Mouse (Mus musculus) lung, embryonic 14.5 days (tissue): ENCODE measurements around the gene Sptb. TPM values are rescaled to one million over a fixed set of nuclear protein-coding genes. Genes with fewer than 3 reads are reported as not detected.
A peak's percentile ranks its signal among the peaks of the same experiment; 100 is the strongest.

Experiments used
- ATAC-seq: fragments of 200-750 bp; cut with Nextera tagmentation; 2 replicates; pipeline ENCODE4 v1.8.0; 2017; ENCODE audit warnings: mild to moderate bottlenecking, moderate TSS enrichment, moderate library complexity; ENCODE audit not compliant: insufficient read depth
- DNase-seq: peaks from one replicate; pipeline ENCODE4 v3.0.0-alpha.2; 2015
- H3K27ac ChIP-seq: fragments of 300-500 bp; sonication (generic); 2 replicates; pipeline ENCODE4 v1.5.1; 2014; ENCODE audit warnings: low read depth, mild to moderate bottlenecking, moderate library complexity
- H3K27me3 ChIP-seq: fragments of 300-500 bp; sonication (generic); 2 replicates; pipeline ENCODE4 v1.6.1; 2014; ENCODE audit warnings: low read length, control low read depth; ENCODE audit not compliant: insufficient read depth
- H3K36me3 ChIP-seq: fragments of 300-500 bp; sonication (generic); 2 replicates; pipeline ENCODE4 v1.6.1; 2014; ENCODE audit warnings: control low read depth; ENCODE audit not compliant: insufficient read depth
- H3K4me1 ChIP-seq: fragments of 300-500 bp; sonication (generic); 2 replicates; pipeline ENCODE4 v1.6.1; 2014; ENCODE audit warnings: antibody characterized with exemption, control low read depth; ENCODE audit not compliant: insufficient read depth
- H3K4me2 ChIP-seq: fragments of 300-500 bp; sonication (generic); 2 replicates; pipeline ENCODE4 v1.6.1; 2014; ENCODE audit warnings: mild to moderate bottlenecking
- H3K4me3 ChIP-seq: fragments of 300-500 bp; sonication (generic); 2 replicates; pipeline ENCODE4 v1.5.1; 2014; ENCODE audit warnings: low read depth, low read length
- H3K9ac ChIP-seq: fragments of 300-500 bp; sonication (generic); 2 replicates; pipeline ENCODE4 v1.6.1; 2014
- H3K9me3 ChIP-seq: fragments of 300-500 bp; sonication (generic); 2 replicates; pipeline ENCODE4 v1.6.1; 2016; ENCODE audit warnings: low read depth, low read length, control low read depth
- CTCF ChIP-seq: IDR thresholded peaks from 2 replicates; pipeline ENCODE4 v1.5.1; 2016; ENCODE audit warnings: antibody characterized with exemption, low read depth
- WGBS: fragments of 180-500 bp; shearing (Covaris S2); extraction: QIAGEN DNeasy Blood & Tissue Kit; methylation state at CpG from one replicate; pipeline ENCODE4 v1.1.7; 2014; 5-methylcytosine and 5-hydroxymethylcytosine counted together
- polyA plus RNA-seq: library from polyadenylated mRNA; unstranded; fragments of >200 nt; fragmentation: Nextera tagmentation; extraction: Ambion mirVana; gene quantifications from 2 replicates; pipeline ENCODE4 v1.2.1, GENCODE M21; 2014

Sptb gene
- polyA plus RNA-seq, 1 experiment from 2014 or later: 1.2 TPM

- Histone ChIP-seq H3K36me3 (no peaks in the 10 kb centered on the region), H3K9ac (no peak overlapping the region), H3K27ac (no peak overlapping the region), H3K4me2 (no peak overlapping the region), H3K4me3 (no peak overlapping the region), H3K9me3 (no peaks in the 10 kb centered on the region), H3K27me3 (no peaks in the 10 kb centered on the region), H3K4me1 (peaks cover 31% of the 10 kb centered on the region)
- no peak for DNase-seq
- no peak for ATAC-seq
- 65% methylated on average over 7 of the region's 7 CpGs for WGBS
- TF ChIP-seq CTCF: no peak
Measured at GRCm38 (mm10) chr12:76553917-76554316, 156.4 kb downstream of the Sptb start.

GRCm38 (mm10) chr12:76552958-76553357 lies 157.4 kb downstream of the Sptb start:
- Histone ChIP-seq H3K4me2 (no peak overlapping the region), H3K9me3 (no peaks in the 10 kb centered on the region), H3K27ac (no peak overlapping the region), H3K27me3 (no peaks in the 10 kb centered on the region), H3K9ac (no peak overlapping the region), H3K36me3 (no peaks in the 10 kb centered on the region), H3K4me3 (no peak overlapping the region), H3K4me1 (peaks cover 39% of the 10 kb centered on the region)
- no peak for TF ChIP-seq CTCF
- DNase-seq (no peak), ATAC-seq (no peak)
- WGBS: 83% methylated on average over 4 of the region's 4 CpGs

- Histone ChIP-seq H3K27me3 (peaks cover 4% of the 10 kb centered on the region; the same call in 1 of the 2 replicates), H3K4me3 (no peak overlapping the region), H3K4me2 (no peak overlapping the region), H3K9me3 (no peaks in the 10 kb centered on the region), H3K9ac (no peak overlapping the region), H3K27ac (peak overlapping the region; percentile 58; the same call in 1 of the 2 replicates), H3K4me1 (peaks cover 43% of the 10 kb centered on the region), H3K36me3 (no peaks in the 10 kb centered on the region)
- TF ChIP-seq CTCF: no peak
- DNase-seq (peak; percentile 90), ATAC-seq (peak; percentile 79)
- WGBS: 25% methylated on average over 8 of the region's 8 CpGs
Measured at GRCm38 (mm10) chr12:76552321-76552720, 158.0 kb downstream of the Sptb start.

- DNase-seq (no peak), ATAC-seq (no peak)
- Histone ChIP-seq H3K9me3 (no peaks in the 10 kb centered on the region), H3K4me3 (no peak overlapping the region), H3K4me1 (peaks cover 55% of the 10 kb centered on the region), H3K27me3 (peaks cover 4% of the 10 kb centered on the region; the same call in 1 of the 2 replicates), H3K27ac (peak overlapping the region; percentile 48; the same call in 1 of the 2 replicates), H3K9ac (no peak overlapping the region), H3K4me2 (peak overlapping the region; percentile 58), H3K36me3 (no peaks in the 10 kb centered on the region)
- no peak for TF ChIP-seq CTCF
- 59% methylated on average over 3 of the region's 3 CpGs for WGBS
Measured at GRCm38 (mm10) chr12:76549203-76549602, 161.1 kb downstream of the Sptb start.

GRCm38 (mm10) chr12:76548082-76548423 lies 162.3 kb downstream of the Sptb start:
- H3K4me3 ChIP-seq: peak overlapping the region; percentile 3; the same call in 1 of the 2 replicates
- DNase-seq: no peak
- no peak for TF ChIP-seq CTCF
- no peaks in the 10 kb centered on the region for H3K9me3 ChIP-seq
- H3K27me3 ChIP-seq: peaks cover 4% of the 10 kb centered on the region; the same call in 1 of the 2 replicates
- peak overlapping the region; percentile 58 for H3K4me2 ChIP-seq
- 14% methylated on average over 7 of the region's 7 CpGs for WGBS
- H3K27ac ChIP-seq: peak overlapping the region; percentile 94
- H3K9ac ChIP-seq: no peak overlapping the region; the same call in 1 of the 2 replicates
- H3K4me1 ChIP-seq: peaks cover 47% of the 10 kb centered on the region
- no peak for ATAC-seq
- H3K36me3 ChIP-seq: no peaks in the 10 kb centered on the region

GRCm38 (mm10) chr12:76547409-76548081 lies 162.8 kb downstream of the Sptb start:
- peak overlapping the region; percentile 58 for H3K4me2 ChIP-seq
- H3K9me3 ChIP-seq: no peaks in the 10 kb centered on the region
- TF ChIP-seq CTCF: no peak
- H3K27me3 ChIP-seq: peaks cover 4% of the 10 kb centered on the region; the same call in 1 of the 2 replicates
- H3K4me3 ChIP-seq: peak overlapping the region; percentile 18; the same call in 1 of the 2 replicates
- peaks cover 45% of the 10 kb centered on the region for H3K4me1 ChIP-seq
- peak; percentile 74 for ATAC-seq
- H3K27ac ChIP-seq: peak overlapping the region; percentile 94
- DNase-seq: peak; percentile 78
- H3K36me3 ChIP-seq: no peaks in the 10 kb centered on the region
- WGBS: 26% methylated on average over 13 of the region's 13 CpGs
- H3K9ac ChIP-seq: peak overlapping the region; percentile 45

GRCm38 (mm10) chr12:76546383-76547276 lies 163.7 kb downstream of the Sptb start:
- ATAC-seq (0 out of 2 replicates have a peak, but pooled peaks have one; percentile 6), DNase-seq (peak; percentile 59)
- H3K4me3 ChIP-seq: peak overlapping the region; percentile 18
- H3K4me1 ChIP-seq: peaks cover 41% of the 10 kb centered on the region
- H3K27me3 ChIP-seq: peaks cover 4% of the 10 kb centered on the region; the same call in 1 of the 2 replicates
- H3K9ac ChIP-seq: peak overlapping the region; percentile 45
- 12% methylated on average over 28 of the region's 28 CpGs for WGBS
- H3K9me3 ChIP-seq: no peaks in the 10 kb centered on the region
- no peaks in the 10 kb centered on the region for H3K36me3 ChIP-seq
- no peak for TF ChIP-seq CTCF
- peak overlapping the region; percentile 58 for H3K4me2 ChIP-seq
- peak overlapping the region; percentile 94 for H3K27ac ChIP-seq
